Mouse (Mus musculus): ENCODE measurements around the gene Ak8. TPM values are rescaled to one million over a fixed set of nuclear protein-coding genes. Genes with fewer than 3 reads are reported as not detected.

The Ak8 gene
- 2.2 and 2.7 TPM in 2 replicates for polyA plus RNA-seq (2014; fragmentation: Nextera tagmentation; extraction: Ambion mirVana)

GRCm38 (mm10) chr2:28699361-28700335 is at the start of gene Ak8, which contains the start of gene Spaca9:
Gene Ak8, plus strand, starts transcription at chr2:28700164.
Gene Spaca9, minus strand, starts transcription at chr2:28699727.
- DNase-seq (ENCODE audit: low spot score): peak; percentile 89
- peak; percentile 86 for ATAC-seq (ENCODE audit: low FRiP score)
- Histone ChIP-seq H3K36me3 (replicated peaks; ENCODE audit: control insufficient read depth, insufficient read depth) (no peaks in the 10 kb centered on the region), H3K27me3 (ENCODE audit: control insufficient read depth, insufficient read depth, low read length) (peaks cover 3% of the 10 kb centered on the region; the same call in 1 of the 2 replicates), H3K27ac (peak within 1 kb of the TSS; percentile 70), H3K9ac (peak within 1 kb of the TSS; percentile 72), H3K4me2 (replicated peaks) (peak within 1 kb of the TSS; percentile 97), H3K4me3 (replicated peaks; ENCODE audit: low read length) (peak within 1 kb of the TSS; percentile 65), H3K9me3 (ENCODE audit: control insufficient read depth, low read length) (no peaks in the 10 kb centered on the region), H3K4me1 (replicated peaks; ENCODE audit: control insufficient read depth, insufficient read depth, low read length) (peaks cover 12% of the 10 kb centered on the region)
- WGBS: 1% methylated on average over 53 of the region's 53 CpGs

- Histone ChIP-seq H3K4me1 (replicated peaks; ENCODE audit: control insufficient read depth, insufficient read depth, low read length) (no peaks in the 10 kb centered on the region), H3K36me3 (replicated peaks; ENCODE audit: control insufficient read depth, insufficient read depth) (peaks cover 16% of the 10 kb centered on the region), H3K9me3 (ENCODE audit: control insufficient read depth, low read length) (no peaks in the 10 kb centered on the region), H3K27me3 (ENCODE audit: control insufficient read depth, insufficient read depth, low read length) (no peaks in the 10 kb centered on the region), H3K27ac (no peak overlapping the region), H3K4me2 (replicated peaks) (no peak overlapping the region), H3K4me3 (replicated peaks; ENCODE audit: low read length) (no peak overlapping the region), H3K9ac (no peak overlapping the region)
- no peak for ATAC-seq (ENCODE audit: low FRiP score)
- DNase-seq (ENCODE audit: low spot score): no peak
Measured at GRCm38 (mm10) chr2:28650526-28650925, 49.4 kb upstream of the Ak8 start.

- no peaks in the 10 kb centered on the region for H3K27me3 ChIP-seq (ENCODE audit: control insufficient read depth, insufficient read depth, low read length)
- H3K9ac ChIP-seq: no peak overlapping the region
- H3K9me3 ChIP-seq (ENCODE audit: control insufficient read depth, low read length): no peaks in the 10 kb centered on the region
- DNase-seq (ENCODE audit: low spot score): no peak
- WGBS: 95% methylated on average over 7 of the region's 7 CpGs
- no peak for ATAC-seq (ENCODE audit: low FRiP score)
- no peak overlapping the region for H3K27ac ChIP-seq
- no peaks in the 10 kb centered on the region for H3K4me1 ChIP-seq (replicated peaks; ENCODE audit: control insufficient read depth, insufficient read depth, low read length)
- no peak overlapping the region for H3K4me3 ChIP-seq (replicated peaks; ENCODE audit: low read length)
- no peak overlapping the region for H3K4me2 ChIP-seq (replicated peaks)
- H3K36me3 ChIP-seq (replicated peaks; ENCODE audit: control insufficient read depth, insufficient read depth): peaks cover 37% of the 10 kb centered on the region
Measured at GRCm38 (mm10) chr2:28653351-28653750, 46.6 kb upstream of the Ak8 start.

GRCm38 (mm10) chr2:28654295-28654694 is 45.7 kb upstream of the Ak8 start:
- WGBS: 66% methylated on average over 2 of the region's 2 CpGs

GRCm38 (mm10) chr2:28656216-28656615 is 43.7 kb upstream of the Ak8 start:
- H3K4me3 ChIP-seq (replicated peaks; ENCODE audit: low read length): no peak overlapping the region
- no peaks in the 10 kb centered on the region for H3K27me3 ChIP-seq (ENCODE audit: control insufficient read depth, insufficient read depth, low read length)
- no peak for DNase-seq (ENCODE audit: low spot score)
- 75% methylated on average over 8 of the region's 8 CpGs for WGBS
- H3K9me3 ChIP-seq (ENCODE audit: control insufficient read depth, low read length): no peaks in the 10 kb centered on the region
- H3K27ac ChIP-seq: no peak overlapping the region
- H3K9ac ChIP-seq: no peak overlapping the region
- ATAC-seq (ENCODE audit: low FRiP score): no peak
- H3K4me2 ChIP-seq (replicated peaks): no peak overlapping the region
- H3K36me3 ChIP-seq (replicated peaks; ENCODE audit: control insufficient read depth, insufficient read depth): peaks cover 66% of the 10 kb centered on the region
- no peaks in the 10 kb centered on the region for H3K4me1 ChIP-seq (replicated peaks; ENCODE audit: control insufficient read depth, insufficient read depth, low read length)

More at GRCm38 (mm10) chr2:28654295-28654694, 45.7 kb upstream of the Ak8 start:
- no peak for DNase-seq (ENCODE audit: low spot score)
- no peak for ATAC-seq (ENCODE audit: low FRiP score)
- Histone ChIP-seq H3K9ac (no peak overlapping the region), H3K27ac (no peak overlapping the region), H3K9me3 (ENCODE audit: control insufficient read depth, low read length) (no peaks in the 10 kb centered on the region), H3K27me3 (ENCODE audit: control insufficient read depth, insufficient read depth, low read length) (no peaks in the 10 kb centered on the region), H3K36me3 (replicated peaks; ENCODE audit: control insufficient read depth, insufficient read depth) (peaks cover 46% of the 10 kb centered on the region), H3K4me2 (replicated peaks) (no peak overlapping the region), H3K4me3 (replicated peaks; ENCODE audit: low read length) (no peak overlapping the region), H3K4me1 (replicated peaks; ENCODE audit: control insufficient read depth, insufficient read depth, low read length) (no peaks in the 10 kb centered on the region)

- Histone ChIP-seq H3K9me3 (ENCODE audit: control insufficient read depth, low read length) (no peaks in the 10 kb centered on the region), H3K36me3 (replicated peaks; ENCODE audit: control insufficient read depth, insufficient read depth) (peaks cover 100% of the 10 kb centered on the region), H3K9ac (no peak overlapping the region), H3K27ac (no peak overlapping the region), H3K27me3 (ENCODE audit: control insufficient read depth, insufficient read depth, low read length) (no peaks in the 10 kb centered on the region), H3K4me1 (replicated peaks; ENCODE audit: control insufficient read depth, insufficient read depth, low read length) (no peaks in the 10 kb centered on the region), H3K4me3 (replicated peaks; ENCODE audit: low read length) (no peak overlapping the region), H3K4me2 (replicated peaks) (no peak overlapping the region)
- no peak for DNase-seq (ENCODE audit: low spot score)
- ATAC-seq (ENCODE audit: low FRiP score): no peak
- WGBS: 97% methylated on average over 3 of the region's 3 CpGs
Measured at GRCm38 (mm10) chr2:28662891-28663290, 37.1 kb upstream of the Ak8 start.

GRCm38 (mm10) chr2:28665818-28666217 is 34.1 kb upstream of the Ak8 start:
- DNase-seq (ENCODE audit: low spot score) (no peak), ATAC-seq (ENCODE audit: low FRiP score) (no peak)
- H3K27ac ChIP-seq: no peak overlapping the region
- H3K9me3 ChIP-seq (ENCODE audit: control insufficient read depth, low read length): no peaks in the 10 kb centered on the region
- peaks cover 98% of the 10 kb centered on the region for H3K36me3 ChIP-seq (replicated peaks; ENCODE audit: control insufficient read depth, insufficient read depth)
- H3K4me3 ChIP-seq (replicated peaks; ENCODE audit: low read length): no peak overlapping the region
- no peaks in the 10 kb centered on the region for H3K27me3 ChIP-seq (ENCODE audit: control insufficient read depth, insufficient read depth, low read length)
- no peak overlapping the region for H3K9ac ChIP-seq
- 83% methylated on average over 3 of the region's 3 CpGs for WGBS
- H3K4me1 ChIP-seq (replicated peaks; ENCODE audit: control insufficient read depth, insufficient read depth, low read length): no peaks in the 10 kb centered on the region
- H3K4me2 ChIP-seq (replicated peaks): no peak overlapping the region

- H3K4me1 ChIP-seq (replicated peaks; ENCODE audit: control insufficient read depth, insufficient read depth, low read length): no peaks in the 10 kb centered on the region
- WGBS: 100% methylated on average over 2 of the region's 2 CpGs
- H3K4me3 ChIP-seq (replicated peaks; ENCODE audit: low read length): no peak overlapping the region
- no peak overlapping the region for H3K9ac ChIP-seq
- peaks cover 96% of the 10 kb centered on the region for H3K36me3 ChIP-seq (replicated peaks; ENCODE audit: control insufficient read depth, insufficient read depth)
- DNase-seq (ENCODE audit: low spot score) (no peak), ATAC-seq (ENCODE audit: low FRiP score) (no peak)
- no peaks in the 10 kb centered on the region for H3K9me3 ChIP-seq (ENCODE audit: control insufficient read depth, low read length)
- H3K4me2 ChIP-seq (replicated peaks): no peak overlapping the region
- no peak overlapping the region for H3K27ac ChIP-seq
- H3K27me3 ChIP-seq (ENCODE audit: control insufficient read depth, insufficient read depth, low read length): no peaks in the 10 kb centered on the region
Measured at GRCm38 (mm10) chr2:28671438-28671837, 28.5 kb upstream of the Ak8 start.

- no peaks in the 10 kb centered on the region for H3K9me3 ChIP-seq (ENCODE audit: control insufficient read depth, low read length)
- no peak overlapping the region for H3K4me3 ChIP-seq (replicated peaks; ENCODE audit: low read length)
- peaks cover 98% of the 10 kb centered on the region for H3K36me3 ChIP-seq (replicated peaks; ENCODE audit: control insufficient read depth, insufficient read depth)
- H3K27me3 ChIP-seq (ENCODE audit: control insufficient read depth, insufficient read depth, low read length): no peaks in the 10 kb centered on the region
- no peak overlapping the region for H3K27ac ChIP-seq
- ATAC-seq (ENCODE audit: low FRiP score): no peak
- no peak for DNase-seq (ENCODE audit: low spot score)
- no peak overlapping the region for H3K9ac ChIP-seq
- H3K4me1 ChIP-seq (replicated peaks; ENCODE audit: control insufficient read depth, insufficient read depth, low read length): no peaks in the 10 kb centered on the region
- no peak overlapping the region for H3K4me2 ChIP-seq (replicated peaks)
- 93% methylated on average over 8 of the region's 8 CpGs for WGBS
Measured at GRCm38 (mm10) chr2:28676005-28676404, 24.0 kb upstream of the Ak8 start.
